Mouse (Mus musculus): ENCODE data around the gene Ndufv2. TPM values are rescaled to one million over a fixed set of nuclear protein-coding genes. Genes with fewer than 3 reads are reported as not detected.

Ndufv2 gene
- polyA plus RNA-seq (2015; fragmentation: Nextera tagmentation; extraction: Ambion mirVana) = 376 and 404 TPM in 2 replicates

DNA sequence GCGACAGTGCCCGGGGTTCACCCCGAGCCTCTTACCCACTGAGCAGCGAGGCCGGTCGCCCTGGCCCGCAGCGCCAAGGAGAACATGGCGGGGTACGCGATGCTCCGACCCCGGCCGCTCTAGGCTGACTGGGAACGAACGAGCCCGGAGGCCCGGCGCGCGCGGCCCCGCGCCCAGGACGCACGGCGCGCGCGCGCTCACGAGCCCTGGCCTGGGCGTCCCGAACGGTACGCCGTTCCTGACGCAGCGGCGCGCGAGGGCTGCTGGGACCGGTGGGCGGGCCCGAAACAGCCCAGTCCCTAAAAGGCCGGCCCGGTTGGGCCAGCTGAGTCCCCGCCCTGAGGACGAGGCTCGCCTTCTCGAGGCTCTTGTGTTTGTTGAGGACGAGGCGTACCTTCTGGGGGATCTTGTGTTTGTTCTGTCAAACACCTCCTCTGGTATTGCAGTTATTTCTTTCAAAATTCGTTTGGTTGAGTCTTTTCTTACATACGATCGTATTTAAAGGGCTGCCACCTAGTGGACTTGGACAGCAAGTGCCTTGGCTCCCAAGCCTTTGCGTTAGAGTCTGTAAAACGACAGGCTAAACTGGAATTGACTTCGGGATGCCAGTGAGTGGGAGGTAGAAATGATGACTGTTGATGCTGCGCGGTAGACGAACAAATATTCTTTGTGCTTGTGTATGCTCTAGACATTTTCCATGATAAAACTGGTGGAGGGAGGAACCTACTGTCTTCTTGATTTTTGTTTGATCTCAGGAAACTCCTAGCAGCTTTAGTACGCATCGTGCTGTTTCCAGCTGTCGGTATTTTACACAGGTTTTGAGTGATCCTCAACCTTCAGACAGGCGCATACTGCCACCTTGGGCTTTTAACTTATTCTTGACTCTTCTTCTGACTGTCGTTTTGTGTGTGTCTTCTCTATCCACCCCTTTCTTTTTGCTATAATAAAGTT is at the start of gene Ndufv2:
Gene Ndufv2, minus strand, starts transcription at position 180 of the 951 bp plus-strand sequence.
- H3K4me2 ChIP-seq = peak within 1 kb of the TSS; percentile 81
- H3K27ac ChIP-seq (replicated peaks) = peak within 1 kb of the TSS; percentile 97
- WGBS = 1% methylated on average over 67 of the region's 67 CpGs
- H3K9ac ChIP-seq = peak within 1 kb of the TSS; percentile 95
- H3K4me3 ChIP-seq = peak within 1 kb of the TSS; percentile 85
- H3K9me3 ChIP-seq = no peaks in the 10 kb centered on the region
- no peaks in the 10 kb centered on the region for H3K36me3 ChIP-seq
- H3K4me1 ChIP-seq (replicated peaks) = peaks cover 31% of the 10 kb centered on the region
- peak; percentile 99 for ATAC-seq (ENCODE audit: low read depth)
- no peaks in the 10 kb centered on the region for H3K27me3 ChIP-seq

DNA sequence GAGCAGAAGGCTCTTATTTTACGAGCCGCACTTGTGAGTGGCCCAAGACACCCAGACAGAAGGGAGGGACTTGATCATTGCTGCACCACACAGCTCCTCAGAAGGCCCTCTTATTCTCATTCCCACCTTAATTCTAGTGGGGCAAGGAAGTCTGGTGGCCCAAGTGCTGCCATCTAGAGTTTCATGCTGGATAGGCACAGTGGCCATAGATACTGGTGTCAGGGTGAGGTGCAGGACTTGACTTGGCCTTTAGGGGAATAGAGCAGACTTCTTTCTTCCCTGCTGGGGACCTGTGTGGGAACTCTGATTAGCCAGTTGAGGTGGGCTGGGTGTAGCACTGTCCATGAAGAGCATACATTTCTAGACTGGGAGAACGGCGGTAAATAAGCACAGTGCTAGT is 29.9 kb upstream of the Ndufv2 start:
- no peaks in the 10 kb centered on the region; the same call in 1 of the 2 replicates for H3K9me3 ChIP-seq
- no peak overlapping the region for H3K9ac ChIP-seq
- H3K27me3 ChIP-seq = no peaks in the 10 kb centered on the region
- H3K27ac ChIP-seq (replicated peaks) = no peak overlapping the region
- H3K4me1 ChIP-seq (replicated peaks) = no peaks in the 10 kb centered on the region
- H3K36me3 ChIP-seq = peaks cover 38% of the 10 kb centered on the region
- 98% methylated on average over 4 of the region's 4 CpGs for WGBS
- ATAC-seq (ENCODE audit: low read depth) = no peak
- no peak overlapping the region for H3K4me3 ChIP-seq
- H3K4me2 ChIP-seq = no peak overlapping the region

- H3K4me2 ChIP-seq = no peak overlapping the region
- no peak overlapping the region for H3K4me3 ChIP-seq
- H3K27me3 ChIP-seq = no peaks in the 10 kb centered on the region
- no peaks in the 10 kb centered on the region; the same call in 1 of the 2 replicates for H3K9me3 ChIP-seq
- no peak overlapping the region for H3K27ac ChIP-seq (replicated peaks)
- no peaks in the 10 kb centered on the region for H3K4me1 ChIP-seq (replicated peaks)
- 84% methylated on average over 9 of the region's 9 CpGs for WGBS
- no peak overlapping the region for H3K9ac ChIP-seq
- peaks cover 37% of the 10 kb centered on the region for H3K36me3 ChIP-seq
- no peak for ATAC-seq (ENCODE audit: low read depth)
Observed at GRCm38 (mm10) chr17:66130371-66130770, 29.0 kb upstream of the Ndufv2 start.

DNA sequence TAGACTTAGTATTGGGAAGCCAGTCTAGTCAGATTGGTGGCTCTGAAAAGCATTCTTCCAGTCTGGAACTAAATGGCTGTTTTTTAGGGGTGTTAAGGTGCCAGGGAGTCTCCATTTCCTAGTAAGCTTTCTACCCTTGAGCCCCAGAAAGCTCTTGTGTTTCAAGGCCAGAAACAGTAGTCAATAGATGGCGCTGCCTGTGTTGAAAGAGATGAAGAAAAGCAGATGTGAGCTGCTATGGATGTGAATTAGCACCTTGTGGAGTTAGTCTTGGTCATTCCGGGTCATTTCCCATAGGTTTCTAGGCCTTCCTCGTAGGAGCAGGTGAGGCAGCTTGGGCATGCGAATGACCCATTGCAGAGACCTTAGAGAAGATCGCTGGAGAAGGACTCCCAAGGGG is 23.9 kb upstream of the Ndufv2 start:
- H3K36me3 ChIP-seq = peaks cover 13% of the 10 kb centered on the region; the same call in 1 of the 2 replicates
- no peak overlapping the region for H3K4me3 ChIP-seq
- no peak for ATAC-seq (ENCODE audit: low read depth)
- H3K9ac ChIP-seq = no peak overlapping the region
- no peak overlapping the region for H3K27ac ChIP-seq (replicated peaks)
- no peak overlapping the region for H3K4me2 ChIP-seq
- H3K4me1 ChIP-seq (replicated peaks) = peaks cover 9% of the 10 kb centered on the region
- H3K27me3 ChIP-seq = no peaks in the 10 kb centered on the region
- 83% methylated on average over 5 of the region's 5 CpGs for WGBS
- H3K9me3 ChIP-seq = no peaks in the 10 kb centered on the region

GRCm38 (mm10) chr17:66123816-66124610 is 22.7 kb upstream of the Ndufv2 start:
- H3K4me2 ChIP-seq = peak overlapping the region; percentile 68
- peak overlapping the region; percentile 75 for H3K4me3 ChIP-seq
- H3K27me3 ChIP-seq = no peaks in the 10 kb centered on the region
- peaks cover 9% of the 10 kb centered on the region for H3K4me1 ChIP-seq (replicated peaks)
- no peaks in the 10 kb centered on the region for H3K9me3 ChIP-seq
- 1% methylated on average over 20 of the region's 20 CpGs for WGBS
- H3K36me3 ChIP-seq = peaks cover 24% of the 10 kb centered on the region
- ATAC-seq (ENCODE audit: low read depth) = peak; percentile 29
- peak overlapping the region; percentile 75 for H3K9ac ChIP-seq
- no peak overlapping the region; the same call in 1 of the 2 replicates for H3K27ac ChIP-seq (replicated peaks)

DNA sequence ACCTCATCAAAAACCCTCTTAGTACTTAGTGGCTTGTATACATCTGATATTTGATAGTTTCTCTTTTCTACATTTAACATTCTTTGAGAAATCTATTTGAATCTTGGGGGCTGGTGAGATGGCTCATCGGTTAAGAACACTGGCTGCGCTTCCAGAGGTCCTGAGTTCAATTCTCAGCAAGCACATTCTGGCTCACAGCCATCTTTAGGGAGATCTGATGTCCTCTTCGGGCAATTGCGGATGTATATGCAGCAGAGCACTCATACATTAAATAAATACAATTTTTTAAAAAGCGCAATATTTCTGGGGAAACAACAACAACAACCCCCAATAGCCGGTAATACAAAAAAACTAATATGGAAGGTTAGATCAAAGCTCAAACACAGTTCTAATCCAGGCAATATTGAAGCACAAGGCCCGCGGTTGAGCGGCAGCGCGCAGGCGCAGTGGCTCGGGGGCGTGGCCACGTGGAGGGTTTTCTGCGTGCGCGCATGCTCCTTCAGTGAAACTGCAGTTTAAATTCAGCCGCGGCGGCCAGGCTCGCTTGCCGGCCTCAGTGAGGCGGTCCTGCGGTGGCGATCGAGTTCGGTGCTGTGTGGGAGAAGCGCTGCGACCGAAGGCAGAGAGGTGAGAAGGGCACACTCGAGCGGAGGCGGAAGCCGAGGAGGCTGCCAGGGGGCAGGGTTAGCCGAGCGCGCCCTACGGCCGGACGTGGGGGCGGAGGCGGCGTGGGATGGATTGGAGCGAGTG is 21.9 kb upstream of the Ndufv2 start, which contains the start of gene Ddx11:
Gene Ddx11, plus strand, starts transcription at position 455 of the 750 bp plus-strand sequence.
- Histone ChIP-seq H3K4me1 (replicated peaks) (peaks cover 9% of the 10 kb centered on the region), H3K9ac (peak within 1 kb of the TSS; percentile 75), H3K27ac (replicated peaks) (no peak within 1 kb of the TSS; the same call in 1 of the 2 replicates), H3K27me3 (no peaks in the 10 kb centered on the region), H3K36me3 (peaks cover 31% of the 10 kb centered on the region), H3K4me2 (peak within 1 kb of the TSS; percentile 68), H3K4me3 (peak within 1 kb of the TSS; percentile 75), H3K9me3 (no peaks in the 10 kb centered on the region)
- 6% methylated on average over 45 of the region's 45 CpGs for WGBS
- peak; percentile 84 for ATAC-seq (ENCODE audit: low read depth)

- Histone ChIP-seq H3K27ac (replicated peaks) (no peak overlapping the region), H3K9me3 (no peaks in the 10 kb centered on the region), H3K9ac (no peak overlapping the region), H3K27me3 (no peaks in the 10 kb centered on the region), H3K4me3 (no peak overlapping the region), H3K4me2 (no peak overlapping the region), H3K36me3 (peaks cover 50% of the 10 kb centered on the region), H3K4me1 (replicated peaks) (peaks cover 9% of the 10 kb centered on the region)
- WGBS = 76% methylated on average over 1 of the region's 1 CpGs
- no peak for ATAC-seq (ENCODE audit: low read depth)
Observed at GRCm38 (mm10) chr17:66120701-66121100, 19.3 kb upstream of the Ndufv2 start.

DNA sequence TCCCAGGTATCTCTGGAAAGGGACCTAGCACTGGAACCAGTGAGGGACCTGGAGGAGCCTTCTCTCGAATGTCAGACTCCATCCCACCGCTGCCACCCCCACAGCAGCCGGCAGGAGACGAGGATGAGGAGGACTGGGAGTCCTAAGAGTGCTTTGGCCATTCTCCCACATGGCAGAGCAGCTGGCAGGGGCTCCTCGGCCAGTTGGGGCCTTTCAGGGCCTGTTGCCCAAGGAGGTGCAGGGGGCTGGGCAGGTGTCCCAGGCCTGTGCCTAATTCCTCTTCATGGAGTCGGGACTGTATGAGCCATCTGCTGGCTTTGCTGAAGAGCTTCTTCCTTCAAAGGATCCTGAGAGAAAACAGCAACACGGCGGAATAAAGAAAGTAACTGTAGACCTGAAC is 17.6 kb upstream of the Ndufv2 start:
- no peak for ATAC-seq (ENCODE audit: low read depth)

DNA sequence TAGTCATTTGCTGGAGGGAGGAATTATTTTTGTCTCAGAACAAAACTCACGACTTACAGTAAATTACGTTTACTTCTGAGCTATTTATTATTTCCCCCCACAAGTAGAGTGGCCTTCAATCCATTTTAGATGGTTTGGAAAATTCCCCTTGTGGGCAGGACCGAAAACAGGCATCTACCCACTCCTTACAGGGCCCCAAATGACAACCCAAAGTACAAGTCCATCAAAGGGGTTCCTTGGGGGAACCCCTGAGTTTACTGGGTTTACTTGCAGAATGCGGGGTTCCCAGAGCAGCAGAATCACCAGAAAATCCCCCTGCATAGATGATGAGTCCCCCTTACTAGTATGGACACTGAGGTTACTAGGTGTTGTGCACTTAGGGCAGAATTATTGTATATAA is 10.8 kb upstream of the Ndufv2 start:
- H3K9ac ChIP-seq = peak overlapping the region; percentile 91
- peak overlapping the region; percentile 71 for H3K4me2 ChIP-seq
- H3K27ac ChIP-seq (replicated peaks) = no peak overlapping the region
- no peaks in the 10 kb centered on the region for H3K9me3 ChIP-seq
- H3K27me3 ChIP-seq = no peaks in the 10 kb centered on the region
- no peak for ATAC-seq (ENCODE audit: low read depth)
- peaks cover 37% of the 10 kb centered on the region for H3K36me3 ChIP-seq
- peaks cover 17% of the 10 kb centered on the region for H3K4me1 ChIP-seq (replicated peaks)
- 52% methylated on average over 4 of the region's 4 CpGs for WGBS
- peak overlapping the region; percentile 89 for H3K4me3 ChIP-seq

More for the DNA sequence above, 17.6 kb upstream of the Ndufv2 start:
- Histone ChIP-seq H3K9me3 (no peaks in the 10 kb centered on the region), H3K27me3 (no peaks in the 10 kb centered on the region), H3K9ac (no peak overlapping the region), H3K4me2 (no peak overlapping the region), H3K36me3 (peaks cover 67% of the 10 kb centered on the region), H3K4me1 (replicated peaks) (peaks cover 4% of the 10 kb centered on the region), H3K4me3 (no peak overlapping the region), H3K27ac (replicated peaks) (no peak overlapping the region)
- 90% methylated on average over 8 of the region's 8 CpGs for WGBS

- Histone ChIP-seq H3K9me3 (no peaks in the 10 kb centered on the region), H3K36me3 (peaks cover 30% of the 10 kb centered on the region), H3K9ac (peak within 1 kb of the TSS; percentile 91), H3K4me3 (peak within 1 kb of the TSS; percentile 89), H3K27me3 (no peaks in the 10 kb centered on the region), H3K4me2 (peak within 1 kb of the TSS; percentile 71), H3K4me1 (replicated peaks) (peaks cover 17% of the 10 kb centered on the region), H3K27ac (replicated peaks) (peak within 1 kb of the TSS; percentile 73)
- WGBS = under 1% methylated on average over 41 of the region's 41 CpGs
- ATAC-seq (ENCODE audit: low read depth) = peak; percentile 98
Observed at GRCm38 (mm10) chr17:66111402-66111959, 10.1 kb upstream of the Ndufv2 start, which contains the start of gene Washc1. Gene Washc1, plus strand, starts transcription at chr17:66111545.

GRCm38 (mm10) chr17:66110746-66111145 is 9.4 kb upstream of the Ndufv2 start:
- WGBS = 53% methylated on average over 6 of the region's 6 CpGs
- H3K4me1 ChIP-seq (replicated peaks) = peaks cover 17% of the 10 kb centered on the region
- peak overlapping the region; percentile 59; the same call in 1 of the 2 replicates for H3K27ac ChIP-seq (replicated peaks)
- peak overlapping the region; percentile 71 for H3K4me2 ChIP-seq
- ATAC-seq (ENCODE audit: low read depth) = no peak
- peak overlapping the region; percentile 89 for H3K4me3 ChIP-seq
- H3K9me3 ChIP-seq = no peaks in the 10 kb centered on the region
- H3K27me3 ChIP-seq = no peaks in the 10 kb centered on the region
- H3K9ac ChIP-seq = peak overlapping the region; percentile 91
- H3K36me3 ChIP-seq = peaks cover 23% of the 10 kb centered on the region

All from neural tube, embryonic 13.5 days (tissue).